Mouse (Mus musculus) midbrain, postnatal 0 days (tissue): Measurements from ENCODE around the gene Cenpu. TPM values are rescaled to one million over a fixed set of nuclear protein-coding genes. Genes with fewer than 3 reads are reported as not detected.

Source experiments
- ATAC-seq: fragments of 200-750 bp; cut with Nextera tagmentation; 2 replicates; pipeline ENCODE4 v1.8.0; 2017; ENCODE audit warnings: moderate number of reproducible peaks, mild to moderate bottlenecking, moderate TSS enrichment, moderate library complexity; ENCODE audit not compliant: low FRiP score
- DNase-seq: peaks from one replicate; pipeline ENCODE4 v3.0.0-alpha.2; 2015; ENCODE audit warnings: low spot score
- H3K27ac ChIP-seq: fragments of 300-500 bp; sonication (generic); 2 replicates; pipeline ENCODE4 v1.5.1; 2014; ENCODE audit warnings: low read depth, mild to moderate bottlenecking, low read length, mixed read lengths
- H3K27me3 ChIP-seq: fragments of 300-500 bp; sonication (generic); 2 replicates; pipeline ENCODE4 v1.6.1; 2014; ENCODE audit warnings: low read length, control low read depth, mixed read lengths; ENCODE audit not compliant: insufficient read depth
- H3K36me3 ChIP-seq: fragments of 300-500 bp; sonication (generic); 2 replicates; pipeline ENCODE4 v1.6.1; 2014; ENCODE audit warnings: low read length, control low read depth, mixed read lengths; ENCODE audit not compliant: insufficient read depth
- H3K4me1 ChIP-seq: fragments of 300-500 bp; sonication (generic); 2 replicates; pipeline ENCODE4 v1.6.1; 2014; ENCODE audit warnings: mild to moderate bottlenecking, control low read depth, antibody characterized with exemption, low read length, mixed read lengths; ENCODE audit not compliant: insufficient read depth
- H3K4me2 ChIP-seq: fragments of 300-500 bp; sonication (generic); 2 replicates; pipeline ENCODE4 v1.6.1; 2014; ENCODE audit warnings: low read depth, mild to moderate bottlenecking, low read length, mixed read lengths; ENCODE audit not compliant: poor library complexity, severe bottlenecking
- H3K4me3 ChIP-seq: fragments of 300-500 bp; sonication (generic); 2 replicates; pipeline ENCODE4 v1.5.1; 2014; ENCODE audit warnings: low read depth, mild to moderate bottlenecking, low read length, moderate library complexity
- H3K9ac ChIP-seq: fragments of 300-500 bp; sonication (generic); replicated peaks from 2 replicates; pipeline ENCODE4 v1.6.1; 2014; ENCODE audit warnings: mild to moderate bottlenecking, low read length, moderate library complexity, mixed read lengths; ENCODE audit not compliant: poor library complexity, severe bottlenecking
- H3K9me3 ChIP-seq: fragments of 300-500 bp; sonication (generic); 2 replicates; pipeline ENCODE4 v1.6.1; 2016; ENCODE audit warnings: low read length, control low read depth
- CTCF ChIP-seq: IDR thresholded peaks from 2 replicates; pipeline ENCODE4 v1.5.1; 2016; ENCODE audit warnings: antibody characterized with exemption, mild to moderate bottlenecking
- WGBS: fragments of 180-500 bp; shearing (Covaris S2); extraction: QIAGEN DNeasy Blood & Tissue Kit; methylation state at CpG from one replicate; pipeline ENCODE4 v1.1.7; 2014; 5-methylcytosine and 5-hydroxymethylcytosine counted together
- polyA plus RNA-seq: library from polyadenylated mRNA; unstranded; fragments of >200 nt; fragmentation: Nextera tagmentation; extraction: Ambion mirVana; gene quantifications from 2 replicates; pipeline ENCODE4 v1.2.1, GENCODE M21; 2015
- total RNA-seq: library from RNA; depleted of rRNA; stranded (reverse); fragments of >200 nt; gene quantifications from 2 replicates; pipeline ENCODE4 v1.2.3, GENCODE M21; 2014

The Cenpu gene
- total and polyA plus RNA-seq, 2 experiments from 2014 or later: 2.9 to 6.6 TPM

DNA sequence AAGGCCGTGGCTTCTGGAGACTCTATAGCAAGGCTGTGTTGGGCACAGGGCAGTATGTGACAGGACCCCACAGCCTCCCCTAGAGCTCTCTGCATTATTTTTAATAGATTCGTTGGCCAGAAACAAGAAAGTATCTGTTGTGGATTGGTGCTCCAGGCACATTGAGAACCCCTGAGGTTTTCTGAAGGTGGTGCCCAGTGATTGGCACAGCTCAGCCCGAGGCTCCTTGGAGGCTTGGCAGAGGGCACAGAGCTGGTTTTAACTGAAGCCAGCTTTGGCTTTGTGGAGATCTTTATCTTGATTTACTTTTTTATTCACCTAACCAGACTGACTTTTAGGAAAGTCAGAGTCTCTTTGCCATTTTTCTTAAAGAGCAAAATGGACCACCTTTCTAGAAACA is 42.4 kb upstream of the Cenpu start:
- H3K4me1 ChIP-seq: no peaks in the 10 kb centered on the region
- DNase-seq (no peak), ATAC-seq (no peak)
- 88% methylated on average over 3 of the region's 3 CpGs for WGBS
- no peak for TF ChIP-seq CTCF
- H3K9ac ChIP-seq: no peak overlapping the region
- H3K4me3 ChIP-seq: no peak overlapping the region
- H3K36me3 ChIP-seq: peaks cover 28% of the 10 kb centered on the region
- no peaks in the 10 kb centered on the region for H3K27me3 ChIP-seq
- no peak overlapping the region for H3K27ac ChIP-seq
- no peaks in the 10 kb centered on the region for H3K9me3 ChIP-seq
- H3K4me2 ChIP-seq: no peak overlapping the region

DNA sequence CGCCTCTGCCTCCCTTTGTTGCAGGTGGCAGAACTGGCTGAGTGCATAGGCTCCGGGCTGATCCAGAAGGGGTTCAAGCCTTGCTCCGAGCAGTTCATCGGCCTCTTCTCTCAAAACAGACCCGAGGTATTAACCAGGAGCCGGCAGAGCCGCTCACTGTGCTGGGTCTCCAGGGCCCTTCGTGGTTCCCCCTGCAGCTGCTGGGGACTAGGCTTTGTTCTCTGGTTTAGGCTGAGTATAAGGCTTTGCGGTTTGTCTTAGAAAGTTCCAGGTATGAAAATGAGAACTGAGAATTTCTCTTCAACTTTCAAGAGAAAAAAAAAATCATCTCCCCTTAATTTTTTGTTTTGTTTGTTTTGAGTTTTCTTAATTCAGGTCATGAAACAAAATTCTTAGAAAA is 40.5 kb upstream of the Cenpu start:
- DNase-seq: no peak
- no peak for TF ChIP-seq CTCF
- no peak overlapping the region for H3K4me2 ChIP-seq
- no peak overlapping the region for H3K9ac ChIP-seq
- H3K4me3 ChIP-seq: no peak overlapping the region
- H3K4me1 ChIP-seq: no peaks in the 10 kb centered on the region
- no peak for ATAC-seq
- peaks cover 25% of the 10 kb centered on the region for H3K36me3 ChIP-seq
- no peak overlapping the region for H3K27ac ChIP-seq
- WGBS: 76% methylated on average over 9 of the region's 9 CpGs
- no peaks in the 10 kb centered on the region for H3K27me3 ChIP-seq
- no peaks in the 10 kb centered on the region for H3K9me3 ChIP-seq

DNA sequence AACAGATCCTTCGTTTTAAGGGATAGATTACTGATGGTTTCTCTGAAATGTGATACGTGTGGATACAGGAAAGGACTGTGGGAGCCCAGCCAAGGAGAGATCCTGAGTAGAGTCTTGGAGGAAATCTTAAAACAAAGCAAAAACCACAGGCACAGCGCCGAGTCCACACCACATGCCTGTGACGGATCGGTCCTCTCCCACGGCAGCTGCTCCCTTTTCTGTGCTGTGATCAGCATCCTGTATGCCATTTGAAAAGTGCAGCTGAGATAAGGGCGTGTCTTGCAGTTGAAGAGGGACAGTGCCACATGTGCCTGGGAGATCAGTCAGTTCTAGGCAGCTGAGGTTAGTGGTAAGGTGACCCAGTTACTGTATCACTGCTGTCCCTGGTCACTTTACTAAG is 39.3 kb upstream of the Cenpu start:
- H3K27ac ChIP-seq: no peak overlapping the region
- no peak for DNase-seq
- no peak overlapping the region for H3K4me3 ChIP-seq
- 73% methylated on average over 8 of the region's 8 CpGs for WGBS
- no peak overlapping the region for H3K4me2 ChIP-seq
- TF ChIP-seq CTCF: no peak
- no peak overlapping the region for H3K9ac ChIP-seq
- H3K9me3 ChIP-seq: no peaks in the 10 kb centered on the region
- H3K4me1 ChIP-seq: no peaks in the 10 kb centered on the region
- no peak for ATAC-seq
- peaks cover 22% of the 10 kb centered on the region for H3K36me3 ChIP-seq
- no peaks in the 10 kb centered on the region for H3K27me3 ChIP-seq

DNA sequence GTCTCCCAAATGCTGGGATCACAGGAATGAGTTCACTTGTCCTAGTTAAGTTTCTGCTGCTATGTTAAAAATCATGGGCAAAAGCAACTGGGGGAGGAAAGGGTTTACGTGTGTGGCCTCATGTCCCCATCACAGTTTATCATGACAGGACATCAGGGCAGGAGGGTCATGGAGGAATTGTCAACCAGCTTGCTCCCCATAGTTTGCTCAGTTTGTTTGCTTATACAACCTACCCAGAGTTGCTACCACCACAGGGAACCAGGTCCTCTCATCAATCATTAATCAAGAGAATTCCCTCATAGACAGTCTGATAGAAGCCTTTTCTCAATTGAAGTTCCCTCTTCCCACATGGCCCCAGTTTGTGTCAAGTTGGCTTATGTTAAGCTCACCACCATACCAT is 37.8 kb upstream of the Cenpu start:
- no peak overlapping the region for H3K27ac ChIP-seq
- H3K4me1 ChIP-seq: no peaks in the 10 kb centered on the region
- H3K36me3 ChIP-seq: peaks cover 20% of the 10 kb centered on the region
- 100% methylated on average over 1 of the region's 1 CpGs for WGBS
- no peak for DNase-seq
- H3K9me3 ChIP-seq: no peaks in the 10 kb centered on the region
- no peak overlapping the region for H3K4me3 ChIP-seq
- no peak for TF ChIP-seq CTCF
- no peak overlapping the region for H3K9ac ChIP-seq
- H3K27me3 ChIP-seq: no peaks in the 10 kb centered on the region
- no peak overlapping the region for H3K4me2 ChIP-seq
- no peak for ATAC-seq

DNA sequence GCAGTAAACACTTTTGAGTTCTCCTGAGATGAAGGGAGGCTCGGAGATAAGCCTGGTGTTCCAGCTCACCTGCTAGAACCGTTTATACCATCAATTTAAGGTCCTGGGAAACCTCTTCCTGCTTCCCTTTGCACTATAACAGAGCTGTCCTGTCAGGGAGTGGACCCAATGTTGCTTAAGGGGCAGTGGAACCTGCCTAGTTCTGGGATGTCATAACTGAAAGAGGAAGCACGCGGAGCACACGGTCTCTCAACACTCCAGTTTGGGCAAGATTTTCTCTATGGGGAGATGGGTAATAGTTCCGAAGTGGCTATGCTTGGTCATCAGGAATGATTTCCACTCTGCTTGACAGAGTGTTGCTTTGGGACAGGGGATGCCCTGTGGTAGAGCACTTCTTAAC is 31.2 kb upstream of the Cenpu start:
- no peak overlapping the region for H3K27ac ChIP-seq
- H3K9me3 ChIP-seq: no peaks in the 10 kb centered on the region
- H3K4me2 ChIP-seq: no peak overlapping the region
- no peak overlapping the region for H3K4me3 ChIP-seq
- no peaks in the 10 kb centered on the region for H3K27me3 ChIP-seq
- peaks cover 31% of the 10 kb centered on the region; the same call in 1 of the 2 replicates for H3K36me3 ChIP-seq
- 92% methylated on average over 6 of the region's 6 CpGs for WGBS
- no peaks in the 10 kb centered on the region for H3K4me1 ChIP-seq
- no peak for TF ChIP-seq CTCF
- no peak for DNase-seq
- ATAC-seq: no peak
- H3K9ac ChIP-seq: no peak overlapping the region

DNA sequence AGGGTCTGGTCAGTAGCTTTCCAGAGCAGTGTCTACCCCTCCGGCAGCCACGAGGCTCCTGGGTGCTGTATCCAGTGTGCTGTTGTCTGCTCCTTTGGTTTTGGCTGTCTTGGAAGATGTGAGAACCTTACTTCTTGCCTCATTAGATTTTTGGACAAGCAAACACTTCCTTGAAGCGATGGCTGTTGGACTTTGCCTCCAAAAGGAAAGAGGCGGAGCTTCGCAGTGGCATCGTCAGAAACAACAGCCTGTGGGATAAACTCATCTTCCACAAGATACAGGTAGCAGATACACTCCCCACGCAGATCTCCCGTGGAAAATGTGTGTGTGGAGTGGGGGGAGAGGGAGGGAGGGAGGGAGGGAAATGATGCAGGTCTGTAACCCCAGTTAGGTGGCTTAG is 25.7 kb upstream of the Cenpu start:
- ATAC-seq (no peak), DNase-seq (no peak)
- no peaks in the 10 kb centered on the region for H3K9me3 ChIP-seq
- no peak overlapping the region for H3K27ac ChIP-seq
- 94% methylated on average over 8 of the region's 8 CpGs for WGBS
- peaks cover 36% of the 10 kb centered on the region; the same call in 1 of the 2 replicates for H3K36me3 ChIP-seq
- H3K27me3 ChIP-seq: no peaks in the 10 kb centered on the region
- no peak overlapping the region for H3K4me3 ChIP-seq
- no peaks in the 10 kb centered on the region for H3K4me1 ChIP-seq
- no peak for TF ChIP-seq CTCF
- H3K4me2 ChIP-seq: no peak overlapping the region
- no peak overlapping the region for H3K9ac ChIP-seq
